Mouse (Mus musculus) lung, adult 10 weeks (tissue): Measurements from ENCODE around the gene Smim17. TPM values are rescaled to one million over a fixed set of nuclear protein-coding genes. Genes with fewer than 3 reads are reported as not detected.

Source experiments
- polyA plus RNA-seq: library from polyadenylated mRNA; stranded (reverse); fragments of 350-450 nt; fragmentation: Illumina TruSeq; extraction: RNeasy Lipid Tissue Mini Kit (QIAGEN cat#74804); gene quantifications from one replicate; pipeline ENCODE4 v1.2.3, GENCODE M21; 2014; ENCODE audit warnings: low read depth, low replicate concordance; ENCODE audit not compliant: insufficient read depth

The Smim17 gene
- polyA plus RNA-seq, result not detected

DNA sequence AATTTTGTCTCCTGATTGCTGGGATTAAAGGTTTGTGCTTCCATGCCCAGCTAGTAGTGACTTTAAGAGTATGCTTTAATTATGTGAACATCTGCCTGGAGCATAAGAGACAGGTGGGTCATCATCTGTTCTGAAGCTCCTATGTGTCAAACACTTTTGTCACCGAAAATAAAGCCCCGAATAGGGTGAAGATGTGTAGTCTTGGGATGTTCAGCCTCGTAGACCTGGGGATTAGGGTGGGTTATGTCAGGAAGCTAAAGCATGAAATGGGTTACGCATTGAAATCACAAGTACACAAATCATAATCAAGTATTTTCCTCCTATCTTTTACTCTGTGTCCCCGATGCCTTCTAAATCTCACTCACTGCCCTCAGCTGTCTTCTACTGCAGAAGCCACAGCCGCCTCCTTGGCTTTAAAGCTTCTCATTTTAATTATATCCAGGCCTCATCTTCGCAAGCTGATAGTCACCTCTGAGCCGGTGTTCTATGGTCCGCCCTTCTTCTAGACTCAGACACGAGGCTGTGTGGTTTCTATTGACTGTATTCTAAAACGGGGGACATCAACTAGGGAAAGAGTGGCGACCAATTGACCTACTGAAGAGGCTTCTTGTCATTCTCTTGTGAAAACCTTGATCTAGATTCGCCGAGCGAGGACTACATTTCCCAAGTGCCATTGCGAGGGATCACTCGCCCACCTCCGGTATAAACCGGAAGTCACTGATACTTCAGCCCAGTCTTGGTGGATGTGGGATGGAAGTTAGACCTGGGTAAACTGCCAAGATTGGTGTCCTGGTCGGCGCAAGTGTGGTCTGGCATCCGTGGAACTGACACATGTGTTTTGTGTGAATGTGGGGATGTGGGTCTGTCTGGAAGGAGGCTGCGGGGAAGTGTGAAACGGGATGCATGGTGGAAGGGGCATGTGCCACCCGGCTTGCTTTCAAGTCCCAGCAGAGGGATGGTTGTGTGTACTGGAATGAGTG is at the start of gene Smim17:
TSS of gene Smim17 (plus strand) at position 720 of the 980 bp plus-strand sequence.

DNA sequence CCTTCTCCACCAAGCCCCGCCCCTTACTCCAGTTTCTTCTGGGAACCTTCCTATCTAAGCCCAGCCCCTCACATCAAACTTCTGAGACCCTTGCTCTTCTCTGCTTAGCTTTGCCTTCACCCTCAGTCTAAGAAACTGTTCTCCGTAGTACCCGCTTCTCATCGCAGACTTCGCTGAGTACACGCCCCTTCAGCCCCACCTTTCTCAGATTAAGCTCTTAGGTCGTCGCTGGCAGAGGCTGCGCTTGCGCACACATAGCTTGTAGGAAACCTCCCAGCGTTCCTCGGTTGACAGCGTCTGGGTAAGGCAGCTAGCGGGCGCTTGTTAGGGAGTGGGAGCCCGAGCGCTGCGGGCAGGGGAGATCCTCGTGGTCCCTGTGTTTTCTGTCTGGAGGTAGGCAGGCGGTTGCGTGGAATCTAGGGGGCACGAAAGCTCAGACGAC is 35.4 kb upstream of the Smim17 start, which contains the start of gene Zfp78:
TSS of gene Zfp78 (plus strand) at position 234 of the 442 bp plus-strand sequence.

DNA sequence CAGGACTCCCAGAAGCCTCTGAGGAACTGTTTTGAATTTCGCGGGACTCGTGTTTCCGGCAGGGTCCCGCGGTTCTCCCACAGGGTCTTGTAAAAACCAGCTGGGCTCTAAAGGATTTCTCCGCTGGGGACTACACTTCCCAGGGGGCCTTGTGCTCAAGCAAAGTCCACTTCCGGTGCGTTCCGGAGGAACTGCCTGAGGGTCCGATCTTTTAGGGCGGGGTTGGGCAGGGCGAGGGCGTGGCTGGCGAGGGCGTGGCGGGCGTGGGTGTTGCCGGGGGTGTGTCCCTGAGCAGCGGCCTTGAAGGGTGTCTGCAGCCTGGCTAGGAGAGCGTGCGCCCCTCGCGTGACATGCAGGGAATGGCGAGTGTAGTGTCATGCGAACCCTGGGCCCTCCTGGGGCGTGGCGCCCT is 15.5 kb upstream of the Smim17 start, which contains the start of gene Zfp28:
TSS of gene Zfp28 (plus strand) at position 252 of the 412 bp plus-strand sequence.

DNA sequence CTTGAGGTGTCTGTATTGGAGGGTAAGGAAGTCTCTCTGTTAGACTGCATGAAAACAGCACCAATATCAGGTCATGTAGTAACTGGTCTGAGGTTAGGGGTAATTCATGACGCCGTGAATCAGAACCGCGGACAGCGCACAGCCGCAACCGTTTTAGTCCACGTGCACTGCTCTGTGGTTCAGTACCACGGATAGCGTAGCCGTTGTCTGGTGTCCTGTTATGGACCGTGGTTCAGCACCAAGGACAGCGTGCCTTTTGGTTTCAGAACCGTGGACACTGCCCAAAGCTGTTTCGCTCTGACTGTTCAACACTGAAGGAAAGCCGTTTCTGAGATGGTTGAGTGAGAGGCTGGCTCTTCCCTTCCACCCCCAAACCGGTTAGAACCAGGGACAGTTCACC is 11.5 kb downstream of the Smim17 start, which contains the start of gene Gm20715:
TSS of gene Gm20715 (plus strand) at position 235 of the 400 bp plus-strand sequence.

DNA sequence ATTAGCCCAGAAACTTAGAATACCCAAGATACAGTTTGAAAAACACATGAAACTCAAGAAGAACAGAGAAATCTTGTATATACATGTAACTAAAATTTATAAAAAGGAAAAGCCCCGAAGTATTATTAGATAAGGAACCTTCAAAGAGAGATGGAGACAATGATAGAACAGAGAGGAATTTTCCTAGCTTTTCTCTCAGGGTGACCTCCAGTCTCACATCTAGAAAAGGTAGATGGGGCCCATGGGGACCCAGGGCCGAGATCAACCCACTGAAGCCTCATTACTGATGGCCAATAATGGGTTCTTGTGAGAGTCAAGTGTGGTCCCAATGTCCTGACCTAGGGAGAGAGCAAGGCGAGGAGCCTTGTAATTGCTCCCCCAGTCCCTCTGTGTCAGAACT is 39.9 kb downstream of the Smim17 start, which contains the start of gene Olfr1344:
TSS of gene Olfr1344 (plus strand) at position 301 of the 400 bp plus-strand sequence.

DNA sequence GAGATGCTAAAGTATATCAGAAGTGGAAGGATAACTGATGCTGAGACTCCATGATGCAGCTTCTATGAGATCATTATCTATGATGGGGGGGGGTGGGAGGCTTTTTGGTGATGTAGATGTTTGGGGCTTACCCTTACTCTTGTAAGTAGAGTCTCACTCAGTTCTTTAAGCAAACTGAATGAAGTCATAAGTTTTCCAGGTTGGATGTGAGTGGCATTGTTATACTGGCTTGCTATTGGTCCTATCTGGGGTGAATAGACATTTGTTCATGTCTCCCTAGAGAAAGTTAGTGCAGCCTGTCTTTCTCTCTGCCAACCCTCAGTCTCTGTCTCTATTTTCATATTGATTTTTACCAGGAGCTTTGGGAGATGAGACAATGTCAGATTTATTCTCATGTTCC is 57.4 kb downstream of the Smim17 start, which contains the start of gene Olfr1336:
TSS of gene Olfr1336 (plus strand) at position 301 of the 400 bp plus-strand sequence.

DNA sequence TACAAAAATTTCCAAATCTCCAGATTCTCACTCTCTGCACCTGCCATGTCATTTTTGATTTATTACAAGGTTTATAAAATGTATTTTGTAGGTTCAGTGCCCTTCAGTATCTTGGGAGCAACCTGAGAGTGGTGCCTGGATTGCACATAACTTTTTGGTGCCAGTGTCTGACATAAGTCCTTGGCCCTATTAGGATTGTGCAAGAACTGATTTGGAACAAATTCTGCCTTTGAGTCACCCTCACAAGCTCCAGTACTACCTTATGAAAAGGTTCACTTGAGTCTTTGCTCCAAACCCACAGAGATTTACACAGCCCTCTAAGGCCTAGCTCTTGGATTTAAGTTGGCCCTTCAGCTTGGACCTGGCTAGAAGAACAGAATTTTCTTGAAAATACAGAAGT is 68.4 kb downstream of the Smim17 start, which contains the start of gene Olfr1346:
TSS of gene Olfr1346 (plus strand) at position 151 of the 400 bp plus-strand sequence.

Other genes with a start within 250 kb of the Smim17 start
- 20.2 TPM for gene Zfp787, start 242.7 kb upstream of the Smim17 start, polyA plus RNA-seq
- gene Zfp444, start 226.5 kb upstream of the Smim17 start, polyA plus RNA-seq, result 15.7 TPM
- not detected for gene Galp, start 201.6 kb upstream of the Smim17 start, polyA plus RNA-seq
- not detected for gene Zscan5b, start 176.4 kb upstream of the Smim17 start, polyA plus RNA-seq
- gene Epp13, start 146.0 kb upstream of the Smim17 start, polyA plus RNA-seq, result not detected
- 2.2 TPM for gene Zfp667, start 112.1 kb upstream of the Smim17 start, polyA plus RNA-seq
- gene Zfp583, start 67.4 kb upstream of the Smim17 start, polyA plus RNA-seq, result 1.8 TPM
- gene Gm3854, start 55.0 kb upstream of the Smim17 start, polyA plus RNA-seq, result 0.27 TPM
- gene Zfp78, start 35.4 kb upstream of the Smim17 start, polyA plus RNA-seq, result 1.1 TPM
- gene Zfp28, start 15.4 kb upstream of the Smim17 start, polyA plus RNA-seq, result 2.1 TPM
- not detected for gene Gm20715, start 11.6 kb downstream of the Smim17 start, polyA plus RNA-seq
- gene Olfr1344, start 40.0 kb downstream of the Smim17 start, polyA plus RNA-seq, result not detected
- not detected for gene Olfr1336, start 57.5 kb downstream of the Smim17 start, polyA plus RNA-seq
- not detected for gene Olfr1346, start 68.4 kb downstream of the Smim17 start, polyA plus RNA-seq
- not detected for gene Olfr5, start 88.2 kb downstream of the Smim17 start, polyA plus RNA-seq
- not detected for gene Olfr1347, start 101.0 kb downstream of the Smim17 start, polyA plus RNA-seq
- not detected for gene Olfr1348, start 110.0 kb downstream of the Smim17 start, polyA plus RNA-seq
- not detected for gene Olfr1349, start 124.2 kb downstream of the Smim17 start, polyA plus RNA-seq
- not detected for gene Olfr1350, start 166.1 kb downstream of the Smim17 start, polyA plus RNA-seq